Mouse (Mus musculus): ENCODE measurements around the gene Taar5.

GRCm38 (mm10) chr10:23977958-23978357 is 7.5 kb downstream of the Taar5 start:
- TF ChIP-seq POLR2A (IDR thresholded peaks at IDR 0.05; ENCODE audit: extremely low read depth, insufficient read depth, low read length): no peak
- no peak for TF ChIP-seq CTCF (IDR thresholded peaks at IDR 0.05; ENCODE audit: low read depth, low read length)

All from liver, adult 2 months (tissue).